Mouse (Mus musculus) liver, postnatal 0 days (tissue): ENCODE measurements at regions not wholly inside any gene's neighbourhood (a gene's known extent, or its start where the extent isn't known, plus 50 kb on each side); places are given as distances from the start of the nearest gene placed in this dataset.

Experiments used
- CTCF ChIP-seq: sonication (generic); IDR thresholded peaks from 2 replicates; pipeline ENCODE4 v1.5.1; 2016; ENCODE audit warnings: antibody characterized with exemption, low read depth
- EP300 ChIP-seq: IDR thresholded peaks from 2 replicates; pipeline ENCODE4 v1.6.1; 2016; ENCODE audit warnings: antibody characterized with exemption, low read depth, mild to moderate bottlenecking

GRCm38 (mm10) chr16:79186471-79186870 lies 95.6 kb upstream of the Tmprss15 start:
- TF ChIP-seq CTCF (no peak), EP300 (no peak)
